Mouse (Mus musculus): Measurements from ENCODE around the gene Actl7a. TPM values are rescaled to one million over a fixed set of nuclear protein-coding genes. Genes with fewer than 3 reads are reported as not detected.
A peak's percentile ranks its signal among the peaks of the same experiment; 100 is the strongest.

Actl7a gene
- not detected for total RNA-seq (2021)

- intact Hi-C loops (cut with DNase I): no loop called here
- no peak for DNase-seq
Observed at GRCm38 (mm10) chr4:56743363-56744195, at the start of gene Actl7a. Actl7a (plus strand) TSS chr4:56743413.

- no peak for DNase-seq
- intact Hi-C loops (cut with DNase I): no loop called here
Observed at GRCm38 (mm10) chr4:56696401-56696800, 46.8 kb upstream of the Actl7a start.

- DNase-seq: no peak
- intact Hi-C loops (cut with DNase I): no loop called here
Observed at GRCm38 (mm10) chr4:56698671-56699070, 44.5 kb upstream of the Actl7a start.

GRCm38 (mm10) chr4:56702234-56702633, 41.0 kb upstream of the Actl7a start:
- intact Hi-C loops (cut with DNase I): no loop called here

GRCm38 (mm10) chr4:56713155-56713554, 30.1 kb upstream of the Actl7a start:
- no peak for DNase-seq
- intact Hi-C loops (cut with DNase I): no loop called here

More at GRCm38 (mm10) chr4:56702234-56702633, 41.0 kb upstream of the Actl7a start:
- no peak for DNase-seq

GRCm38 (mm10) chr4:56716801-56717200, 26.4 kb upstream of the Actl7a start:
- intact Hi-C loops (cut with DNase I): no loop called here
- no peak for DNase-seq

- intact Hi-C loops (cut with DNase I): no loop called here
- no peak for DNase-seq
Observed at GRCm38 (mm10) chr4:56717932-56718331, 25.3 kb upstream of the Actl7a start.

- intact Hi-C loops (cut with DNase I): no loop called here
- no peak for DNase-seq
Observed at GRCm38 (mm10) chr4:56718573-56719442, 24.4 kb upstream of the Actl7a start.

- intact Hi-C loops (cut with DNase I): no loop called here
- DNase-seq: no peak
Observed at GRCm38 (mm10) chr4:56719456-56719855, 23.8 kb upstream of the Actl7a start.

GRCm38 (mm10) chr4:56720403-56720802, 22.8 kb upstream of the Actl7a start:
- no peak for DNase-seq
- intact Hi-C loops (cut with DNase I): no loop called here

GRCm38 (mm10) chr4:56721469-56721868, 21.7 kb upstream of the Actl7a start:
- intact Hi-C loops (cut with DNase I): no loop called here
- peak; percentile 38 for DNase-seq

GRCm38 (mm10) chr4:56722346-56722745, 20.9 kb upstream of the Actl7a start:
- intact Hi-C loops (cut with DNase I): no loop called here
- DNase-seq: no peak

GRCm38 (mm10) chr4:56723237-56723636, 20.0 kb upstream of the Actl7a start:
- intact Hi-C loops (cut with DNase I): no loop called here
- no peak for DNase-seq

- intact Hi-C loops (cut with DNase I): no loop called here
- DNase-seq: no peak
Observed at GRCm38 (mm10) chr4:56725839-56726238, 17.4 kb upstream of the Actl7a start.

- DNase-seq: no peak
- intact Hi-C loops (cut with DNase I): no loop called here
Observed at GRCm38 (mm10) chr4:56740020-56740485, 3.2 kb upstream of the Actl7a start, which contains the start of gene Gm26657. Gm26657 (plus strand) TSS chr4:56740070.

GRCm38 (mm10) chr4:56740611-56741010, 2.6 kb upstream of the Actl7a start:
- intact Hi-C loops (cut with DNase I): no loop called here
- DNase-seq: no peak

- intact Hi-C loops (cut with DNase I): no loop called here
- no peak for DNase-seq
Observed at GRCm38 (mm10) chr4:56741041-56741493, 2.1 kb upstream of the Actl7a start, which contains the start of gene Actl7b. Actl7b (minus strand) TSS chr4:56741443.

- intact Hi-C loops (cut with DNase I): no loop called here
- no peak for DNase-seq
Observed at GRCm38 (mm10) chr4:56742698-56743097, 515 bp upstream of the Actl7a start.

GRCm38 (mm10) chr4:56746345-56746744, 3.1 kb downstream of the Actl7a start:
- intact Hi-C loops (cut with DNase I): no loop called here
- no peak for DNase-seq

GRCm38 (mm10) chr4:56747456-56747855, 4.2 kb downstream of the Actl7a start:
- DNase-seq: no peak
- intact Hi-C loops (cut with DNase I): no loop called here

- no peak for DNase-seq
- intact Hi-C loops (cut with DNase I): no loop called here
Observed at GRCm38 (mm10) chr4:56756021-56756420, 12.8 kb downstream of the Actl7a start.

Data from left cerebral cortex, postnatal 4 days (tissue).